Mouse (Mus musculus): Measurements from ENCODE around the gene Samd10. TPM values are rescaled to one million over a fixed set of nuclear protein-coding genes. Genes with fewer than 3 reads are reported as not detected.

The Samd10 gene
- polyA plus RNA-seq, 1 experiment from 2014 or later, result 26.9 TPM

GRCm38 (mm10) chr2:181546142-181546541 lies 52.9 kb downstream of the Samd10 start:
- Histone ChIP-seq H3K9me3 (no peaks in the 10 kb centered on the region), H3K4me1 (no peaks in the 10 kb centered on the region), H3K36me3 (peaks cover 31% of the 10 kb centered on the region), H3K27ac (no peak overlapping the region), H3K4me2 (no peak overlapping the region), H3K9ac (no peak overlapping the region), H3K4me3 (replicated peaks) (no peak overlapping the region), H3K27me3 (replicated peaks) (no peaks in the 10 kb centered on the region)
- whole genome bisulfite sequencing, result 91% methylated on average over 7 of the region's 7 CpGs
- no peak for ATAC-seq (ENCODE audit: insufficient read depth, low FRiP score, low read depth)

Small RNAs within 50 kb of the gene (microRNA-seq; reads per million reads assigned to microRNA genes)
- gene Mir7006, result not detected

Other genes with a start within 250 kb of the Samd10 start
- 36.2 and 38.5 TPM in 2 replicates for gene Zgpat, start 234.3 kb downstream of the Samd10 start, polyA plus RNA-seq (2015; fragmentation: Nextera tagmentation; extraction: Ambion mirVana)
- 58.6 and 62.4 TPM in 2 replicates for gene Arfrp1, start 233.8 kb downstream of the Samd10 start, polyA plus RNA-seq (2015; fragmentation: Nextera tagmentation; extraction: Ambion mirVana)
- gene Lime1, start 219.1 kb downstream of the Samd10 start, polyA plus RNA-seq (2015; fragmentation: Nextera tagmentation; extraction: Ambion mirVana), result 18.2 and 20.2 TPM in 2 replicates
- gene Zbtb46, start 139.8 kb downstream of the Samd10 start, polyA plus RNA-seq (2015; fragmentation: Nextera tagmentation; extraction: Ambion mirVana), result 9.7 and 10.0 TPM in 2 replicates
- gene Abhd16b, start 106.0 kb downstream of the Samd10 start, polyA plus RNA-seq (2015; fragmentation: Nextera tagmentation; extraction: Ambion mirVana), result 0.17 and 0.23 TPM in 2 replicates
- 136 and 140 TPM in 2 replicates for gene Tpd52l2, start 102.1 kb downstream of the Samd10 start, polyA plus RNA-seq (2015; fragmentation: Nextera tagmentation; extraction: Ambion mirVana)
- gene Dnajc5, start 78.7 kb downstream of the Samd10 start, polyA plus RNA-seq (2015; fragmentation: Nextera tagmentation; extraction: Ambion mirVana), result 76.4 and 82.1 TPM in 2 replicates
- 60.9 and 63.5 TPM in 2 replicates for gene Uckl1, start 14.3 kb downstream of the Samd10 start, polyA plus RNA-seq (2015; fragmentation: Nextera tagmentation; extraction: Ambion mirVana)
- gene Prpf6, start 7.3 kb downstream of the Samd10 start, polyA plus RNA-seq (2015; fragmentation: Nextera tagmentation; extraction: Ambion mirVana), result 52.7 and 56.6 TPM in 2 replicates
- gene Zfp512b, start 6.4 kb downstream of the Samd10 start, polyA plus RNA-seq (2015; fragmentation: Nextera tagmentation; extraction: Ambion mirVana), result 48.5 and 50.8 TPM in 2 replicates
- 0.36 and 1.2 TPM in 2 replicates for gene Gm29797, start 57.8 kb upstream of the Samd10 start, polyA plus RNA-seq (2015; fragmentation: Nextera tagmentation; extraction: Ambion mirVana)
- 28.7 and 32.0 TPM in 2 replicates for gene Sox18, start 72.4 kb upstream of the Samd10 start, polyA plus RNA-seq (2015; fragmentation: Nextera tagmentation; extraction: Ambion mirVana)
- 21.5 and 24.2 TPM in 2 replicates for gene Tcea2, start 81.1 kb upstream of the Samd10 start, polyA plus RNA-seq (2015; fragmentation: Nextera tagmentation; extraction: Ambion mirVana)
- 51.7 and 53.3 TPM in 2 replicates for gene Rgs19, start 94.8 kb upstream of the Samd10 start, polyA plus RNA-seq (2015; fragmentation: Nextera tagmentation; extraction: Ambion mirVana)
- not detected in 2 replicates for gene Lkaaear1, start 99.2 kb upstream of the Samd10 start, polyA plus RNA-seq (2015; fragmentation: Nextera tagmentation; extraction: Ambion mirVana)
- 1.3 and 2.3 TPM in 2 replicates for gene Oprl1, start 115.8 kb upstream of the Samd10 start, polyA plus RNA-seq (2015; fragmentation: Nextera tagmentation; extraction: Ambion mirVana)
- gene Myt1, start 164.1 kb upstream of the Samd10 start, polyA plus RNA-seq (2015; fragmentation: Nextera tagmentation; extraction: Ambion mirVana), result 2.4 and 2.9 TPM in 2 replicates
- 28.0 and 29.3 TPM in 2 replicates for gene Pcmtd2, start 238.6 kb upstream of the Samd10 start, polyA plus RNA-seq (2015; fragmentation: Nextera tagmentation; extraction: Ambion mirVana)

Measured in stomach, embryonic 15.5 days (tissue).